Mouse (Mus musculus): ENCODE results near the gene Tmem236.

DNA sequence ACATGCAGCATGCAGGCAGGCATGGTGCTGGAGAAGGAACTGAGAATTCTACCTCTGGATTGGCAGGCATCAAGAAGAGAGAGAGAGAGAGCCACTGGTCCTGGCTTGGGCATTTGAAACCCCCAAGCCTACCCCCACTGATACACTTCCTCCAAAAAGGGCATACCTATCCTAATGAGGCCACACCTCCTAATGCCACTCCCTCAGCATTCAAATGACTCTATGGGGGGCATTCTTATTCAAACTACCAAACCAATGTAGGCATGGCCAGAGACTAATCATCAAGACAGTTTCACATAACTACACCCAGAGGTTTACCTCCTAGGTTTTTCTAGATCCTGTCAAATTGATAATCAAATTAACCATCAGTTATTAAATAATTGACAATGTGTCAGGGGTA is 6.6 kb upstream of the Tmem236 start:
- no peak for TF ChIP-seq CTCF (IDR thresholded peaks at IDR 0.05; ENCODE audit: low read depth)
- no peak for TF ChIP-seq EP300 (IDR thresholded peaks at IDR 0.05; ENCODE audit: low read depth)
